Mouse (Mus musculus) stomach, postnatal 0 days (tissue): ENCODE measurements around the gene Plxna4. TPM values are rescaled to one million over a fixed set of nuclear protein-coding genes. Genes with fewer than 3 reads are reported as not detected.
"Not testable (repeated sequence)": the region's sequence is repeated elsewhere in the genome, so short reads cannot be mapped to it uniquely, and the experiment has no call there.

Experiments used
- ATAC-seq: fragments of 200-750 bp; cut with Nextera tagmentation; 2 replicates; pipeline ENCODE4 v1.8.0; 2017; ENCODE audit not compliant: low FRiP score, low TSS enrichment
- DNase-seq: peaks from one replicate; pipeline ENCODE4 v3.0.0-alpha.2; 2016; ENCODE audit warnings: low spot score
- H3K27ac ChIP-seq: fragments of 300-500 bp; sonication (generic); replicated peaks from 2 replicates; pipeline ENCODE4 v1.5.1; 2014; ENCODE audit warnings: mild to moderate bottlenecking, control low read depth
- H3K27me3 ChIP-seq: fragments of 300-500 bp; sonication (generic); 2 replicates; pipeline ENCODE4 v1.6.1; 2014; ENCODE audit warnings: low read length; ENCODE audit not compliant: control insufficient read depth, insufficient read depth
- H3K36me3 ChIP-seq: fragments of 300-500 bp; sonication (generic); 2 replicates; pipeline ENCODE4 v1.6.1; 2014; ENCODE audit warnings: low read length, mixed read lengths; ENCODE audit not compliant: control insufficient read depth, insufficient read depth
- H3K4me1 ChIP-seq: fragments of 300-500 bp; sonication (generic); replicated peaks from 2 replicates; pipeline ENCODE4 v1.6.1; 2014; ENCODE audit warnings: antibody characterized with exemption; ENCODE audit not compliant: control insufficient read depth, insufficient read depth
- H3K4me2 ChIP-seq: fragments of 300-500 bp; sonication (generic); replicated peaks from 2 replicates; pipeline ENCODE4 v1.6.1; 2014; ENCODE audit warnings: low read depth, mild to moderate bottlenecking, control low read depth, moderate library complexity
- H3K4me3 ChIP-seq: fragments of 300-500 bp; sonication (generic); 2 replicates; pipeline ENCODE4 v1.5.1; 2014; ENCODE audit warnings: low read depth, low read length, control low read depth
- H3K9ac ChIP-seq: fragments of 300-500 bp; sonication (generic); 2 replicates; pipeline ENCODE4 v1.6.1; 2014; ENCODE audit warnings: mild to moderate bottlenecking, low read length, control low read depth, mixed read lengths
- H3K9me3 ChIP-seq: fragments of 300-500 bp; sonication (generic); 2 replicates; pipeline ENCODE4 v1.6.1; 2016; ENCODE audit warnings: low read length; ENCODE audit not compliant: control insufficient read depth
- CTCF ChIP-seq: IDR thresholded peaks from 2 replicates; pipeline ENCODE4 v1.5.1; 2016; ENCODE audit warnings: antibody characterized with exemption, low read depth, mild to moderate bottlenecking, moderate library complexity
- EP300 ChIP-seq: optimal IDR thresholded peaks from 2 replicates; pipeline ENCODE3; 2016; ENCODE audit warnings: antibody characterized with exemption
- WGBS: fragments of 180-500 bp; shearing (Covaris S2); extraction: QIAGEN DNeasy Blood & Tissue Kit; methylation state at CpG from one replicate; pipeline ENCODE4 v1.1.7; 2014; 5-methylcytosine and 5-hydroxymethylcytosine counted together
- polyA plus RNA-seq: library from polyadenylated mRNA; unstranded; fragments of >200 nt; fragmentation: Nextera tagmentation; extraction: Ambion mirVana; gene quantifications from 2 replicates; pipeline ENCODE4 v1.2.1, GENCODE M21; 2015

Gene Plxna4
- polyA plus RNA-seq, 1 experiment from 2014 or later, result 1.1 TPM

DNA sequence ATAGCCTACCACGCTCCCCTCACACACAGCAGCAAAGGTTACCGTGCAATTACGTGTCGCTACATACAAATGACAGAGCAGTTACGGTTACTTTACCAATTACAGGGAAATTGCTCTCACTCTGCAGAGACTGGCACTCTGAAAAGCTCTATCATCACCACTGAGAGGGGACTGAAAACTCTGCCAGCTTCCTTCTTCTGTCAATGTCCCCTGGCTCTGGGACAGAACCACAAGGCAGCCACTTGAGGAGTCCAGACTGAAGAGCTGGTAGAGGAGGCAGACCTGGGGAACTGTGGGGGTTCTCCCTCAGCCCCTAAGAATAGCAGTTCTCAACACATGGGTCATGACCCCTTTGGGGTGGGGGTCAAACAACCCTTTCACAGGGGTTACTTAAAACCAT lies 83.0 kb downstream of the Plxna4 start:
- no peak overlapping the region for H3K27ac ChIP-seq
- H3K9me3 ChIP-seq, result no peaks in the 10 kb centered on the region
- 88% methylated on average over 5 of the region's 5 CpGs for WGBS
- ATAC-seq (no peak), DNase-seq (no peak)
- H3K4me1 ChIP-seq, result no peaks in the 10 kb centered on the region
- no peak overlapping the region for H3K4me2 ChIP-seq
- TF ChIP-seq CTCF (no peak), EP300 (no peak)
- no peak overlapping the region for H3K9ac ChIP-seq
- no peak overlapping the region for H3K4me3 ChIP-seq
- no peaks in the 10 kb centered on the region for H3K36me3 ChIP-seq
- H3K27me3 ChIP-seq, result no peaks in the 10 kb centered on the region

GRCm38 (mm10) chr6:32501186-32501585 lies 86.8 kb downstream of the Plxna4 start:
- not testable (repeated sequence) for H3K9ac ChIP-seq

DNA sequence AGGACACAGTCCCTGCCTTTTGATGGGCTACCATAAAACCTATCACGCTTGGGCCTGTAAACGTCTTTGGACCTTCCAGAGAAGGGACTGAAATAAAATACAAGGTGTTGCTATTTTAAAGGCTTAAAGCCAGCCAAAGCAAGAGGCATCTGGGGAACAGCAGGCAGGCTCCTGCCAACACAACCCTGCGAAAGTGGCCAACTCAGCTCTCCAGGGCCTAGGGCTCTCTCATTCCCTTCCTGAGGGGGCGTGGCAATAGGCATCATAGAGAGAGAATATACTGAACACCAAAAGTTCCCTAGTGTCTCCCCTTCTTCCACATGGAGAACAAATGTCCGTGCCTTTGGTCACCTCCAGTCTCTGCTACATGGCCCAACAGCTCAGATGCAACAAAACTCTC lies 89.9 kb downstream of the Plxna4 start:
- ATAC-seq (no peak), DNase-seq (no peak)
- no peak for TF ChIP-seq EP300
- TF ChIP-seq CTCF, result no peak
- 89% methylated on average over 5 of the region's 5 CpGs for WGBS
- H3K4me1 ChIP-seq, result no peaks in the 10 kb centered on the region
- no peaks in the 10 kb centered on the region for H3K36me3 ChIP-seq
- no peak overlapping the region for H3K27ac ChIP-seq
- H3K9me3 ChIP-seq, result no peaks in the 10 kb centered on the region
- H3K27me3 ChIP-seq, result no peaks in the 10 kb centered on the region
- H3K9ac ChIP-seq, result no peak overlapping the region
- no peak overlapping the region for H3K4me3 ChIP-seq
- H3K4me2 ChIP-seq, result no peak overlapping the region

More at GRCm38 (mm10) chr6:32501186-32501585, 86.8 kb downstream of the Plxna4 start:
- not testable (repeated sequence) for H3K27me3 ChIP-seq, H3K36me3 ChIP-seq, H3K27ac ChIP-seq, H3K4me3 ChIP-seq, H3K4me1 ChIP-seq, DNase-seq, H3K9me3 ChIP-seq, H3K4me2 ChIP-seq, ATAC-seq
- WGBS, result 92% methylated on average over 1 of the region's 1 CpGs

- WGBS, result 75% methylated on average over 4 of the region's 4 CpGs
- Histone ChIP-seq H3K9me3 (no peaks in the 10 kb centered on the region), H3K4me3 (no peak overlapping the region), H3K4me2 (no peak overlapping the region), H3K4me1 (no peaks in the 10 kb centered on the region), H3K36me3 (no peaks in the 10 kb centered on the region), H3K9ac (no peak overlapping the region), H3K27ac (no peak overlapping the region), H3K27me3 (no peaks in the 10 kb centered on the region)
- TF ChIP-seq EP300, result no peak
- TF ChIP-seq CTCF, result no peak
- DNase-seq (no peak), ATAC-seq (no peak)
These were observed 91.9 kb downstream of the Plxna4 start for GRCm38 (mm10) chr6:32496109-32496508.

GRCm38 (mm10) chr6:32495532-32495931 lies 92.5 kb downstream of the Plxna4 start:
- H3K4me3 ChIP-seq, result no peak overlapping the region
- ATAC-seq, result no peak
- no peaks in the 10 kb centered on the region for H3K27me3 ChIP-seq
- no peak for DNase-seq
- H3K9ac ChIP-seq, result no peak overlapping the region
- H3K27ac ChIP-seq, result no peak overlapping the region
- H3K4me1 ChIP-seq, result no peaks in the 10 kb centered on the region
- no peaks in the 10 kb centered on the region for H3K9me3 ChIP-seq
- H3K36me3 ChIP-seq, result no peaks in the 10 kb centered on the region
- 93% methylated on average over 2 of the region's 2 CpGs for WGBS
- TF ChIP-seq EP300 (no peak), CTCF (no peak)
- H3K4me2 ChIP-seq, result no peak overlapping the region

DNA sequence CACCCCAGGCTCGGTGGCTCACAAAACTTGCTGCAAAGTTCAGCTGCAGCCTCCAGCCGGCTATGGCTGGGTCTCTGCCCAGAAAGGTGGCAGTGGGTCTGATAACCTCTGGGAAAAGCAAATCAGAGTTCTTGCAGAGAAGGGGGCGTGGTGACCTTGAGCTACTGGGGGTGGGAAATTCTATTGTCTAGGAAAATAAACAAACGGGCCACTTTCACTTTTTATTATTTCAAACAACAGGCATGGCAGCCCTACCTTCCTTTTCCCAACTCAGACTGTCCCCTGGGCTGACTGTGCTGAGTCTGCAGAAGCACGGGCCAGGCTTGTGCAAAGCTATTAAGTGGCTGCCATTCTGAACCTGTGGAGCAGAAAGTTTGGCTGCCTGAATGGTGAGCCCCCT lies 94.4 kb downstream of the Plxna4 start:
- Histone ChIP-seq H3K4me3 (no peak overlapping the region), H3K36me3 (no peaks in the 10 kb centered on the region), H3K4me2 (no peak overlapping the region; the same call in 1 of the 2 replicates), H3K9ac (no peak overlapping the region), H3K27me3 (no peaks in the 10 kb centered on the region), H3K4me1 (no peaks in the 10 kb centered on the region), H3K27ac (no peak overlapping the region), H3K9me3 (no peaks in the 10 kb centered on the region)
- peak; percentile 48 for DNase-seq
- 31% methylated on average over 5 of the region's 5 CpGs for WGBS
- TF ChIP-seq CTCF (no peak), EP300 (no peak)
- ATAC-seq, result 0 out of 2 replicates have a peak, but pooled peaks have one; percentile 26
